Mouse (Mus musculus) brain, adult 2 months (tissue): Measurements from ENCODE around the gene Capzb.

ENCODE experiments used
- DNase-seq: peaks from one replicate; pipeline ENCODE4 v3.0.0; 2011; ENCODE audit warnings: low read depth, low spot score

The Capzb gene

DNA sequence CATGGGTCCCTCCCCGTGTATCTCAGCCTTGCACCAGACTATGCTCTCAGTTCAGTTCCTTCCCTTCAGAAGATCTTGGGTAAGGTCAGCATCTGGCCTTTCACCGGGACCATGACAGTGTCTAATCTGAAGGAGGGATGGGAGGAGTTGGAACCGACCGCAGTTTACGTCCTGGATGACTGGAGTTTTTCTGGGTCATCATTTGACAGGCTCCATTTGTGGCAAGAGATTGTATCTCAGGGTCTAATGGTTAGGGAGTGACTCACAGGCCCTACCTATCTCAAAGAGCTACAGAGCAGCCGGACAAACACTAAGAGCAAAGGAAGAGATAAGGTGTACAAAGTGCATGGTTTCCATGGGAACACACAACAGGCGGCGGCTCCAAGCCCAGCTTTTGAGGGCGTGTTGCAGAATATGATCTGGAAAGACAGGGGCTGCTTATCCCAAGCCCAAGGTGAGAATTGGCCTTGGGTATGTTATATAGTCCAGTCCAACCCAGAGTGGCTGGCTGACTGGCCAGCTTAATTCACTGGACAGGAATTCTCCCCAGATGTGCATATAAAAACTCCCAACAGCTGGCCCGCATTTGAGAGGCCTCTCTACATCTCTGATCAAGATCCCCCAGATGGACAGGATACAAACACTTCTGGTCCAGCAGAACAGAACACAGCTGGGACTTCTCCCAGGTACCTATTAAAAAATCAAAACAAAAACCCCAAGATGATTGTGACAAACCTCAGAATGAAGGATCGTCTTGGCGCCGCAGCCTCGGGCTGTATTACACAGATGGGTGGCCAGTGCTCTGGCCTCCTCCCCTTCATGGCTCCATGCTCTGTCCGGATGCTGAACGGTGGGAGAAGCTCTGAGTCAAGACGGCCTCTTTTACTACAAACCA, 12.7 kb upstream of the Capzb start:
- no peak for DNase-seq

DNA sequence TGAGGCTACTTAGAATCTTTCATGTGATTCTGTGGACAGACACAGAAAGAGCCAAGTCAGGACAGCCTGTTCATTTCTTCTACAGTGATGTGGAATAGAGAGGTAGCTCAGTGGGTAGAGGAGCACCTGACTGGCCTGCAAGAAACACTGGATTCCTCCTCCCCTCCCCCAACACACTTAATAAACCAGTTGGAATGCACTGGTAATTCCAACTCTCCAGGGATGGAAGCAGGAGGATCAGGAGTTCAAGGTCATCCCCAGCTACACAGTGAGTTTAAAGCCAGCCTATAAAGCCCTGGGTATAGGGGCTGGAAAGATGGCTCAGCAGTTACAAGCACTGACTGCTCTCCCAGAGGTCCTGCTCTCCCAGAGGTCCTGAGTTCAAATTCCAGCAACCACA, 10.2 kb upstream of the Capzb start:
- DNase-seq, result no peak

DNA sequence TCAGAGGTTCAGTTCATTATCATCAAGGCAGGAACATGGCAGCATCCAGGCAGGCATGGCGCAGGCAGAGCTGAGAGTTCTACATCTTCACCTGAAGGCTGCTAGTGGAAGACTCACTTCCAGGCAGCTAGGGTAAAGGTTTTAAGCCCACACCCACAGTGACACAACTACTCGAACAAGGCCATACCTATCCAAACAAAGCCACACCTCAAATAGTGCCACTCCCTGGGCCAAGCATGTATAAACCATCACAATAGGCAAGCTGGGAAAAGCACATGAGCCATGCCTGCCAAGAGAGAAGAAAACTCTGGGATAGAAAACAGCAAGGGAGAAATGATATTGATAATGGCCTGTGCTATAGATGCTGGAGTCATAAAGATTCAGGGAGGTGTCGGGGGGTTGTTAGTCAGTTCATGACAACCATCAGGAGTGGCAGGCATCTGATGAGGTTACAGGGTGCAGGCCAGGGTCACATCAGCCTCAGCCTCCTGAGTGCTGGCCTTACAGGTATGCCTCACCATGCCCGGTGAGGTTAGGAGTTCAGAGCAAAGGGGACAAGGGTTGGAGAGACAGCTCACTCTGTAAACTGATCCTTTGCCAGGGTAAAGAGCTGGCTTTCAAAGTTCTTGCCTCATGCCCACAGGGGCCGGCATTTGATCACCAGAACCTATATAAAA, 6.8 kb upstream of the Capzb start:
- no peak for DNase-seq

- DNase-seq, result peak; percentile 61
These were observed 4.8 kb upstream of the Capzb start for GRCm38 (mm10) chr4:139187930-139188329.

GRCm38 (mm10) chr4:139191605-139192498, 847 bp upstream of the Capzb start:
- DNase-seq, result no peak

- DNase-seq, result no peak
These were observed 736 bp downstream of the Capzb start for GRCm38 (mm10) chr4:139193176-139194093.

GRCm38 (mm10) chr4:139195101-139195500, 2.4 kb downstream of the Capzb start:
- DNase-seq, result no peak

GRCm38 (mm10) chr4:139196464-139196863, 3.8 kb downstream of the Capzb start:
- no peak for DNase-seq

GRCm38 (mm10) chr4:139196949-139197348, 4.2 kb downstream of the Capzb start:
- peak; percentile 68 for DNase-seq

GRCm38 (mm10) chr4:139197453-139197852, 4.8 kb downstream of the Capzb start:
- DNase-seq, result no peak

GRCm38 (mm10) chr4:139198004-139198689, 5.4 kb downstream of the Capzb start:
- DNase-seq, result no peak

DNA sequence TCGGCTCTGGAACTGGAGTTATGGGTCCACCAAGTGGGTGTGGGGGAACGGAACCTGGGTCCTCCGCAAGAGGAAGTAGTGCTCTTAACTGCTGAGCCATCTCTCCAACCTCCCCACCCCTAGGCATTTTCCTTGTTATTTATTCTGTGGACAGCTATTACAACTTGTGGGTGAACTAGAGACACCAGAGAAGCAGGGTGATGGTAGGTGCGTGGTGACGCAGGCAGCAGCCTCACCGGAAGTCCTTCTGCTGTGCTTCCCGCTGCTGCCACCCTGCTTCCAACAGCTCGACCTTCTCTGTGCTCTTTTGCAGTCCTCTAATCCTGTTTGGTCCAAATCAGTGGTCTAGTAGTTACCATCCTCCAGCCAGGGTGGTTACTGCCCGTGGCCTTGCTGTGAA, 6.4 kb downstream of the Capzb start:
- DNase-seq, result no peak

- DNase-seq, result no peak
These were observed 7.1 kb downstream of the Capzb start for GRCm38 (mm10) chr4:139199703-139200340.

DNA sequence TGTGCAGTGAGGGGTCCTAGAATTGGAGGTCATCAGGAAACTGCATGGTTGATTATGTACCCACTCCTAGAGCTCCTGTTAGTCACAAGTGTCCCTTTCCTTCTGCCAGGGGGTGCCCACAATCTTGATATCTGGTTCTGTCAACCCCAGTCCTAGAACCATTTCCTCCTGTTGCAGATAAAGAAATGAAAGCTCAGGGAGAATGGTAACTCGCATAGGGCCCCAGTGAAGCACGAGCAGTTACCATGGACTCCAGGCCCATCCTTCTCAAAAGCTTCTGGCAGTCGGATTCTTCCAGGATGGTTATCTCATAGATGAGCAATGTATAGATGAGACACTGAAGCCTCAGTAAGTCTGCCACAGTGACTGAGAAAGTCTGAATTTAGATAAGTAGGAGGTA, 8.2 kb downstream of the Capzb start:
- no peak for DNase-seq

GRCm38 (mm10) chr4:139202556-139202955, 9.9 kb downstream of the Capzb start:
- no peak for DNase-seq

- DNase-seq, result no peak
These were observed 10.7 kb downstream of the Capzb start for GRCm38 (mm10) chr4:139203381-139203780.

- no peak for DNase-seq
These were observed 13.1 kb downstream of the Capzb start for GRCm38 (mm10) chr4:139205842-139206241.

- DNase-seq, result peak; percentile 44
These were observed 13.8 kb downstream of the Capzb start for GRCm38 (mm10) chr4:139206353-139207045.
